Mouse (Mus musculus) MEL (cell line): ENCODE data around the gene Gm43738. TPM values are rescaled to one million over a fixed set of nuclear protein-coding genes. Genes with fewer than 3 reads are reported as not detected.

Experiments used
- DNase-seq: peaks from one replicate; pipeline ENCODE4 v3.0.0; 2011; ENCODE audit warnings: low read depth, low spot score
- H3K27ac ChIP-seq: 2 replicates; pipeline ENCODE4 v1.5.1; 2012; ENCODE audit warnings: low read depth, mild to moderate bottlenecking, control low read depth, low read length, moderate library complexity; ENCODE audit not compliant: control insufficient read depth
- H3K27me3 ChIP-seq, 2 experiments: fragments of 150-350 bp in 1 of 2; sonication (generic) in 1 of 2; 2 replicates each; pipeline ENCODE4 v1.6.1; 2012; ENCODE audit warnings: low read length in 2 of 2, mild to moderate bottlenecking in 2 of 2, improper control_type of control experiment in 1 of 2, moderate library complexity in 1 of 2; ENCODE audit not compliant: insufficient read depth in 2 of 2, control insufficient read depth in 1 of 2
- H3K36me3 ChIP-seq, 2 experiments: 2 replicates each; pipeline ENCODE4 v1.6.1; 2012 to 2014; ENCODE audit warnings: low read length in 2 of 2, improper control_type of control experiment in 1 of 2, inconsistent platforms in 1 of 2, mild to moderate bottlenecking in 1 of 2; ENCODE audit not compliant: insufficient read depth in 2 of 2, control insufficient read depth in 1 of 2
- H3K4me1 ChIP-seq, 2 experiments: fragments of 150-350 bp in 1 of 2; sonication (generic) in 1 of 2; 2 replicates each; pipeline ENCODE4 v1.6.1; 2012; ENCODE audit warnings: low read length in 2 of 2, improper control_type of control experiment in 1 of 2, mild to moderate bottlenecking in 1 of 2; ENCODE audit not compliant: insufficient read depth in 2 of 2, control insufficient read depth in 1 of 2
- H3K4me3 ChIP-seq, 2 experiments: fragments of 150-350 bp in 1 of 2; sonication (generic) in 1 of 2; 2 replicates each; pipeline ENCODE4 v1.5.1; 2012; ENCODE audit warnings: low read depth in 2 of 2, low read length in 2 of 2, mild to moderate bottlenecking in 2 of 2, moderate library complexity in 2 of 2, control low read depth in 1 of 2, improper control_type of control experiment in 1 of 2; ENCODE audit not compliant: control insufficient read depth in 1 of 2, insufficient read depth in 1 of 2
- H3K79me2 ChIP-seq: 2 replicates; pipeline ENCODE4 v1.6.1; 2012; ENCODE audit warnings: mild to moderate bottlenecking, low read length, moderate library complexity; ENCODE audit not compliant: control insufficient read depth, poor library complexity, insufficient read depth
- H3K9ac ChIP-seq: 2 replicates; pipeline ENCODE4 v1.6.1; 2012; ENCODE audit warnings: low read depth, mild to moderate bottlenecking, control low read depth, low read length, moderate library complexity; ENCODE audit not compliant: control insufficient read depth, poor library complexity, severe bottlenecking
- H3K9me3 ChIP-seq: fragments of 150-350 bp; sonication (generic); replicated peaks from 2 replicates; pipeline ENCODE4 v1.6.1; 2012; ENCODE audit warnings: mild to moderate bottlenecking, low read length, improper control_type of control experiment, moderate library complexity; ENCODE audit not compliant: insufficient read depth
- BHLHE40 ChIP-seq: IDR thresholded peaks from 2 replicates; pipeline ENCODE4 v1.6.1; 2012; ENCODE audit warnings: low read depth, mild to moderate bottlenecking, inconsistent platforms, low read length, improper control_type of control experiment, borderline replicate concordance
- CHD1 ChIP-seq: IDR thresholded peaks from 2 replicates; pipeline ENCODE4 v1.6.1; 2012; ENCODE audit warnings: low read depth, mild to moderate bottlenecking, inconsistent platforms, low read length, improper control_type of control experiment
- CHD2 ChIP-seq: IDR thresholded peaks from 2 replicates; pipeline ENCODE4 v1.6.1; 2011; ENCODE audit warnings: low read length, improper control_type of control experiment
- CTCF ChIP-seq, 3 experiments: IDR thresholded peaks in 2 of 3; conservative IDR thresholded peaks in 1 of 3; 2 replicates each; pipeline ENCODE4 v1.5.1; 2011 to 2012; ENCODE audit warnings: low read length in 3 of 3, low read depth in 2 of 3, mild to moderate bottlenecking in 2 of 3, improper control_type of control experiment in 1 of 3, inconsistent platforms in 1 of 3, mixed read lengths in 1 of 3, moderate library complexity in 1 of 3; ENCODE audit not compliant: control insufficient read depth in 1 of 3, insufficient read depth in 1 of 3, poor library complexity in 1 of 3, severe bottlenecking in 1 of 3
- E2F4 ChIP-seq: IDR thresholded peaks from 2 replicates; pipeline ENCODE4 v1.6.1; 2011; ENCODE audit warnings: low read depth, low read length, improper control_type of control experiment, borderline replicate concordance
- ELF1 ChIP-seq: IDR thresholded peaks from 2 replicates; pipeline ENCODE4 v1.6.1; 2014; ENCODE audit warnings: low read depth, mild to moderate bottlenecking, inconsistent platforms, low read length, improper control_type of control experiment, moderate library complexity
- EP300 ChIP-seq, 2 experiments: IDR thresholded peaks; 2 replicates each; pipeline ENCODE4 v1.6.1; 2011; ENCODE audit warnings: improper control_type of control experiment in 2 of 2, low read length in 2 of 2, low read depth in 1 of 2, mild to moderate bottlenecking in 1 of 2
- ETS1 ChIP-seq: IDR thresholded peaks from 2 replicates; pipeline ENCODE4 v1.6.1; 2012; ENCODE audit warnings: low read depth, mild to moderate bottlenecking, inconsistent platforms, low read length, improper control_type of control experiment, moderate library complexity
- GABPA ChIP-seq: IDR thresholded peaks from 2 replicates; pipeline ENCODE4 v1.6.1; 2012; ENCODE audit warnings: low read depth, mild to moderate bottlenecking, inconsistent platforms, low read length, improper control_type of control experiment, moderate library complexity
- GATA1 ChIP-seq: IDR thresholded peaks from 2 replicates; pipeline ENCODE4 v1.6.1; 2011; ENCODE audit warnings: low read depth, low read length, improper control_type of control experiment
- HCFC1 ChIP-seq: IDR thresholded peaks from 2 replicates; pipeline ENCODE4 v1.6.1; 2012; ENCODE audit warnings: low read depth, mild to moderate bottlenecking, inconsistent platforms, low read length, improper control_type of control experiment, moderate library complexity
- JUND ChIP-seq: IDR thresholded peaks from 2 replicates; pipeline ENCODE4 v1.6.1; 2011; ENCODE audit warnings: low read depth, mild to moderate bottlenecking, improper control_type of control experiment, low read length
- KAT2A ChIP-seq: conservative IDR thresholded peaks from 2 replicates; pipeline ENCODE4 v1.6.1; 2012; ENCODE audit warnings: low read depth, low read length, improper control_type of control experiment, inconsistent platforms
- MAX ChIP-seq: IDR thresholded peaks from 2 replicates; pipeline ENCODE4 v1.6.1; 2011; ENCODE audit warnings: low read length, improper control_type of control experiment
- MAZ ChIP-seq: IDR thresholded peaks from 2 replicates; pipeline ENCODE4 v1.6.1; 2012; ENCODE audit warnings: low read depth, mild to moderate bottlenecking, inconsistent platforms, low read length, improper control_type of control experiment
- MEF2A ChIP-seq: IDR thresholded peaks from 2 replicates; pipeline ENCODE4 v1.6.1; 2014; ENCODE audit warnings: low read depth, mild to moderate bottlenecking, inconsistent platforms, low read length, improper control_type of control experiment; ENCODE audit not compliant: poor library complexity, insufficient replicate concordance, severe bottlenecking; ENCODE audit errors: extremely low read depth
- MXI1 ChIP-seq: IDR thresholded peaks from 2 replicates; pipeline ENCODE4 v1.6.1; 2011; ENCODE audit warnings: mild to moderate bottlenecking, low read depth, low read length, improper control_type of control experiment
- MYB ChIP-seq: IDR thresholded peaks from 2 replicates; pipeline ENCODE4 v1.6.1; 2011; ENCODE audit warnings: mild to moderate bottlenecking, low read depth, low read length, improper control_type of control experiment
- MYC ChIP-seq: IDR thresholded peaks from 2 replicates; pipeline ENCODE4 v1.6.1; 2011; ENCODE audit warnings: low read depth, mild to moderate bottlenecking, low read length, improper control_type of control experiment, moderate library complexity
- POLR2A ChIP-seq, 2 experiments: IDR thresholded peaks; 2 replicates each; pipeline ENCODE4 v1.6.1; 2011 to 2012; ENCODE audit warnings: low read length in 2 of 2, mild to moderate bottlenecking in 2 of 2, control low read depth in 1 of 2, improper control_type of control experiment in 1 of 2, low read depth in 1 of 2, moderate library complexity in 1 of 2; ENCODE audit not compliant: control insufficient read depth in 1 of 2, insufficient read depth in 1 of 2, poor library complexity in 1 of 2
- POLR2AphosphoS2 ChIP-seq: IDR thresholded peaks from 2 replicates; pipeline ENCODE4 v1.6.1; 2011; ENCODE audit warnings: low read length, improper control_type of control experiment
- POLR2AphosphoS5 ChIP-seq: IDR thresholded peaks from 2 replicates; pipeline ENCODE4 v1.6.1; 2012; ENCODE audit warnings: low read depth, borderline replicate concordance, mild to moderate bottlenecking, inconsistent platforms, low read length, moderate library complexity, mixed read lengths
- RAD21 ChIP-seq: IDR thresholded peaks from 2 replicates; pipeline ENCODE4 v1.6.1; 2011; ENCODE audit warnings: mild to moderate bottlenecking, low read depth, low read length, improper control_type of control experiment
- RCOR1 ChIP-seq: IDR thresholded peaks from 2 replicates; pipeline ENCODE4 v1.6.1; 2012; ENCODE audit warnings: low read depth, mild to moderate bottlenecking, inconsistent platforms, low read length, improper control_type of control experiment
- SIN3A ChIP-seq: IDR thresholded peaks from 2 replicates; pipeline ENCODE4 v1.6.1; 2012; ENCODE audit warnings: low read length, improper control_type of control experiment, inconsistent platforms
- SMC3 ChIP-seq: IDR thresholded peaks from 2 replicates; pipeline ENCODE4 v1.6.1; 2011; ENCODE audit warnings: low read depth, low read length, improper control_type of control experiment
- TAL1 ChIP-seq: IDR thresholded peaks from 2 replicates; pipeline ENCODE4 v1.6.1; 2012; ENCODE audit warnings: mild to moderate bottlenecking, inconsistent platforms, low read length, moderate library complexity, mixed read lengths
- TBP ChIP-seq: IDR thresholded peaks from 2 replicates; pipeline ENCODE4 v1.8.0; 2011; ENCODE audit warnings: low read depth, low read length, improper control_type of control experiment
- TCF12 ChIP-seq: IDR thresholded peaks from 2 replicates; pipeline ENCODE4 v1.6.1; 2014; ENCODE audit warnings: low read depth, mild to moderate bottlenecking, inconsistent platforms, low read length, improper control_type of control experiment, moderate library complexity
- UBTF ChIP-seq: IDR thresholded peaks from 2 replicates; pipeline ENCODE4 v1.6.1; 2012; ENCODE audit warnings: low read depth, mild to moderate bottlenecking, inconsistent platforms, low read length, improper control_type of control experiment, moderate library complexity, borderline replicate concordance; ENCODE audit not compliant: insufficient read depth
- USF1 ChIP-seq: IDR thresholded peaks from 2 replicates; pipeline ENCODE4 v1.6.1; 2014; ENCODE audit warnings: low read depth, mild to moderate bottlenecking, inconsistent platforms, low read length, improper control_type of control experiment, moderate library complexity
- USF2 ChIP-seq, 2 experiments: IDR thresholded peaks; 2 replicates each; pipeline ENCODE4 v1.6.1; 2011 to 2012; ENCODE audit warnings: improper control_type of control experiment in 2 of 2, low read length in 2 of 2, borderline replicate concordance in 1 of 2, inconsistent platforms in 1 of 2, low read depth in 1 of 2, mild to moderate bottlenecking in 1 of 2; ENCODE audit not compliant: insufficient read depth in 1 of 2
- ZC3H11A ChIP-seq: IDR thresholded peaks from 2 replicates; pipeline ENCODE4 v1.6.1; 2012; ENCODE audit warnings: low read depth, mild to moderate bottlenecking, inconsistent platforms, low read length, improper control_type of control experiment
- ZKSCAN1 ChIP-seq: IDR thresholded peaks from 2 replicates; pipeline ENCODE4 v1.6.1; 2012; ENCODE audit warnings: low read depth, mild to moderate bottlenecking, inconsistent platforms, low read length, improper control_type of control experiment, moderate library complexity
- ZNF384 ChIP-seq: IDR thresholded peaks from 2 replicates; pipeline ENCODE4 v1.6.1; 2012; ENCODE audit warnings: low read depth, mild to moderate bottlenecking, inconsistent platforms, low read length, improper control_type of control experiment
- polyA plus RNA-seq, 2 experiments: library from polyadenylated mRNA; stranded (reverse) in 1 of 2; unstranded in 1 of 2; fragments of >175 nt in 1 of 2; fragments of >200 nt in 1 of 2; gene quantifications; 2 replicates each; pipeline versions ENCODE4 v1.2.1 to v1.2.4; 2012; ENCODE audit warnings: low replicate concordance in 2 of 2, low read depth in 1 of 2; ENCODE audit not compliant: insufficient read length in 2 of 2, insufficient read depth in 1 of 2, missing spikeins in 1 of 2
- total RNA-seq: library from RNA; depleted of rRNA; stranded (reverse); fragments of 300-350 nt; gene quantifications from 2 replicates; pipeline ENCODE4 v1.2.3, GENCODE M21; 2012

Gm43738 gene
- total and polyA plus RNA-seq, 3 experiments: not detected

- peaks cover 34 to 59% of the 10 kb centered on the region in 2 experiments for H3K4me1 ChIP-seq
- H3K9me3 ChIP-seq: no peaks in the 10 kb centered on the region
- H3K79me2 ChIP-seq: peaks cover 14% of the 10 kb centered on the region
- peak overlapping the region; percentile 67 for H3K9ac ChIP-seq
- no peaks in the 10 kb centered on the region for H3K27me3 ChIP-seq
- peaks cover 0 to 44% of the 10 kb centered on the region in 2 experiments; a peak in 2 of 4 replicates for H3K36me3 ChIP-seq
- peak; percentile 98 for DNase-seq
- peak overlapping the region; percentile 88 for H3K27ac ChIP-seq
- H3K4me3 ChIP-seq: peak overlapping the region; percentile 51 to 57
- TF ChIP-seq KAT2A: 0 out of 2 replicates have a peak, but pooled peaks have one; percentile 18
- TF ChIP-seq MAX: peak; percentile 68
- TF ChIP-seq ELF1: peak; percentile 51; the same call in 1 of the 2 replicates
- peak; percentile 99 for TF ChIP-seq BHLHE40
- 0 out of 2 replicates have a peak, but pooled peaks have one; percentile 49 for TF ChIP-seq MYC
- TF ChIP-seq ZKSCAN1: no peak
- TF ChIP-seq POLR2AphosphoS2: peak; percentile 52; the same call in 1 of the 2 replicates
- no peak for TF ChIP-seq USF2 (IDR thresholded peaks at IDR 0.05; ENCODE audit: borderline replicate concordance in 1 of 2, insufficient read depth in 1 of 2, low read depth in 1 of 2, low read length in 2 of 2)
- peak; percentile 81 for TF ChIP-seq USF1
- TF ChIP-seq TBP: peak; percentile 56; the same call in 1 of the 2 replicates
- peak; percentile 21 to 71; a peak in 3 of 4 replicates for TF ChIP-seq POLR2A (IDR thresholded peaks at IDR 0.05; ENCODE audit: control insufficient read depth in 1 of 2, insufficient read depth in 1 of 2, low read depth in 1 of 2, low read length in 2 of 2, poor library complexity in 1 of 2)
- peak; percentile 24; the same call in 1 of the 2 replicates for TF ChIP-seq ZNF384
- peak; percentile 82 for TF ChIP-seq MYB
- TF ChIP-seq RCOR1: peak; percentile 89
- peak; percentile 52 for TF ChIP-seq SMC3
- TF ChIP-seq CTCF (IDR thresholded peaks at IDR 0.05 in 2 of 3, conservative IDR thresholded peaks at IDR 0.05 in 1 of 3; ENCODE audit: control insufficient read depth in 1 of 3, insufficient read depth in 1 of 3, low read depth in 2 of 3, low read length in 3 of 3, poor library complexity in 1 of 3, severe bottlenecking in 1 of 3): peak; percentile 47 to 81 (median 80)
- TF ChIP-seq MAZ: peak; percentile 99
- peak; percentile 92 for TF ChIP-seq TAL1
- peak; percentile 46 for TF ChIP-seq CHD2
- TF ChIP-seq RAD21: peak; percentile 55
- peak; percentile 90 for TF ChIP-seq GATA1
- no peak for TF ChIP-seq MEF2A
- no peak for TF ChIP-seq E2F4
- TF ChIP-seq HCFC1: peak; percentile 65
- TF ChIP-seq TCF12: peak; percentile 99
- TF ChIP-seq GABPA: no peak
- TF ChIP-seq JUND: no peak
- TF ChIP-seq EP300 (IDR thresholded peaks at IDR 0.05; ENCODE audit: low read depth in 1 of 2, low read length in 2 of 2): peak; percentile 93 to 98
- TF ChIP-seq ETS1: peak; percentile 92
- no peak for TF ChIP-seq ZC3H11A
- peak; percentile 54; the same call in 1 of the 2 replicates for TF ChIP-seq UBTF
- peak; percentile 74 for TF ChIP-seq MXI1
- peak; percentile 41; the same call in 1 of the 2 replicates for TF ChIP-seq CHD1
- peak; percentile 95 for TF ChIP-seq SIN3A
- no peak; the same call in 1 of the 2 replicates for TF ChIP-seq POLR2AphosphoS5
Measured at GRCm38 (mm10) chr3:89132285-89133062, 31.6 kb upstream of the Gm43738 start.
